Mouse (Mus musculus): Measurements from ENCODE around the gene Ets1. TPM values are rescaled to one million over a fixed set of nuclear protein-coding genes. Genes with fewer than 3 reads are reported as not detected.

The Ets1 gene
- 10 to 100 TPM; 19.1 to 21.7 TPM for total RNA-seq (2021)
- long read RNA-seq, experiment 1, full-length matches to known transcripts, result 7 of 16 reads
- long read RNA-seq, experiment 1, partial matches to known transcripts, result 3 of 16 reads
- long read RNA-seq, experiment 1, other reads (novel, unspliced or antisense), result 6 of 16 reads
- long read RNA-seq, experiment 2, full-length matches to known transcripts, result 4 of 10 reads
- long read RNA-seq, experiment 2, partial matches to known transcripts, result 1 of 10 reads
- long read RNA-seq, experiment 2, other reads (novel, unspliced or antisense), result 5 of 10 reads

DNA sequence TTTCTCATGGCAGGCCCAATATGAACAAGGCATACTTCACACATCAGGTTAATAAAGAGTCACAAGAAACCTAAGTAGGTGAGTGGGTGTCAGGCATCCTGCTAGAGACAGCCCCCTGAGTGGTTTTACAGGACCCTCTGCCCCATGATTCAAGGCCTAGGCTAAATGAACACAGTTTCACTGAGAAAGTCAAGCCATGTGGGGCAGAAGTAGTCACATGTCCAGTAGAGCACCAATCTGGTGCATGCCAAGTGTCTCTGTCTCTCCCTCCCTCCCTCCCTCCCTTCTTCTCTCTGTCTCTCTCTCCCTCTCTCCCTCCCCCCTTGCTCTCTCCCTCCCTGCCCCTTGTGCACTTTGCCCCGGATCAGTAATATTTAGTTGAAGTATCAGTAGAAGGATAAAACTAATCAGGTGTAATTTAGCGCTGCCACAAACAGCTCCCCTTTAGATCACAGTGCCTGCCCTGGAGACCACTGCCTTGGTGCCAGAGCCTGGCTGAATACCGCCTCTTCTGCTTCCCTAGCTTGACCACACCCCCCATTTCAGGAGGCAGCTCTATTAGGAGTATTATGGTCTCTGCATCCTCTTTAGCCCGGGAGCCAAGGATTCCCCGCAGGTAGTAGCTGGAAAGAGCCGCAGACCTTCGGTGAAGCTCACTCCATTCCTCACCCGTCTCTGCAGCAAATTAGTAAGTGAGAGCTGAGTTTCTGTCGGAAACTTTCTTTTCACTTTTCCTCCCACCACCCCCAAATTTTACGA lies at the start of gene Ets1:
Gene Ets1 (plus strand): TSS at position 595 of the 759 bp plus-strand sequence.
- DNase-seq, result no peak

DNA sequence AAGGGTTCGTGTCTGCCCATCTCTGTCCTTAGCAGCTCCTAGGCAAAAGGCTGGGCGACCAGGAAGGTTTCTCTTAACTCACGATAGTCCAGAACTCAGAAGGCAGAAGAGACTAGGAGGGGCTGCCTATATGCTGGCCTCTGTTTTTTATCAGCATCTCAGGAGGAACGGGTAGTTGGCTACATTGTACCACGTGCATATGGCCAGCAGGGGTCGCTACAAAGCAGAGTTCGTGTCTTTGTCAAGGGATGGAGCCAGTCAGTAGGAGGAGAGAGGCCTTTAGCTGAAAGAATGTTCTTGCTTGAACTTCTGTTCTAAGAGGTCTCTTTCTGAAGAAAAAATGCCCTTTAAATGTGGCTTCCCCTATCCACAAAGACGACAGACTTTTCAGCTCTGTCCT lies 46.1 kb upstream of the Ets1 start:
- peak; percentile 60 for DNase-seq

DNA sequence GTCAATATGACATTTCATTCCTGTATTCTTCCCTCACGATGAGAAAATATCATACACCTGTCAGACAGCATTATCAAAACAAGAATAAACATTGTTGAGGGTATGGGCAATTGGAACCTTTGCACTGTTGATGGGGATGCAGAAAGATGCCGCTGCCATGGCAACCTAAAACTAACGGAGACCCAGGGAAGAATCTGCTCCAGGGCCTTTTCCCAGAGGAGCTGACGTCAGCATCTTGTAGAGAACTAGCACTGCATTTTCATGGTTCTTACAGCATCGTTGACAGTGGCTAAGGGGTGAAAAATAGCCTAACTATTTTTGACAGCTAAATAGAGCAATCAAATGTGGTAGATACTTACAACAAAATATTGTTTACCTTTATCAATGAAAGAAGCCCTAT lies 45.5 kb upstream of the Ets1 start:
- no peak for DNase-seq

DNA sequence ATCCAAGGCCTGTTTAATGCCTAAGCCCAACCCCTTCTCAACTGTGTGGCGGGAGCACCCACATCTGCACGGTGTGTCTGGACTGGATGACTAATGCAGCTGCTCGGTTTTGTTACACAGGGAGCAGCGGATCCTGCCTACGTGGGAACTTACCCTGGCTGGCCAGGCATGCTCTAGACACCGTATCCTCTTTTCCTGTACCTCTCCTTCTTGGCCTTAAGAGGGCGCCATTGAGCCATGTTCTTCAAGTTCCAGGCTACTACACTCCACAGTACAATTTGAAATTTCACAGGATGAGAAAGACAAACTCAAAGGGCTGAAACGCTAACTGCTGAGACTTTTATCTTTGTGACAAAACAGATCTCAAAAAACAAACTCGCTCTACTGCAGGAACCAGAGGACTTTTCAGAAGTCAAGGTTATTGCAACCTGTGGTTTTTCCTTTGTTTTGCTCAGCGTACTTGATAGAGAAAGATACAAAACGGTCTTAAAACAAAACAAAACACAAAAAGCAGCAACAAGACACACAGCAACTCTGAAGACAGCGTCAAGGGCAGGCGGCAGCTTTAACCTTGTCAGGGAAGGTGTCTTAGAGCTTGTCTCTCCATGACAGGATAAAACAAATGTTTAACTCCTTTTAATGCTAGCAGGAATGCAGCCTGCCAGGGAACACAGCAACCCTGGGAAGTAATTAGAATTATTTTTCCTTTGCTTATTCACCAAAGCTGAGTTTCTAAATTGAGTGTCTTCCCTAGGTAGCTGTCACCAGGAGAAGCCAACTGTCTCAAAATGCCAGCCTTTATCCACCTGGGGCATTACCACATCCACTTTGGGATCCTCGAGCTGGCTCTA lies 44.1 kb upstream of the Ets1 start:
- DNase-seq, result peak; percentile 69

DNA sequence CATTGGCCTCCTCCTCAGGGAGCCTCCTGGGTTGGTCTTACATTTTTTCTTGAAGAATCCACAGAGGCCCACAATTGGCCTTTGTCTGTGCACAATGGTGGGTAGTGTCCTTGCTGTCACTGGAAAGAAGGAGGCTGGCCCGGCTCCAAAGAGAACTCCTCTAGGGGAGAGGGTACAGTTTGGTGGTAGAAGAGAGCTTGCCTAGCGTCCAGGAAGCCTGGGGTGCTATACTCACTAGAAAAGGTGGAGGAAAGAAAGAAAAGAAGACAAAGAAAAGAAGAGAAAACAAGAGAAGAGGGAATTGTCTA lies 43.5 kb upstream of the Ets1 start:
- no peak for DNase-seq

DNA sequence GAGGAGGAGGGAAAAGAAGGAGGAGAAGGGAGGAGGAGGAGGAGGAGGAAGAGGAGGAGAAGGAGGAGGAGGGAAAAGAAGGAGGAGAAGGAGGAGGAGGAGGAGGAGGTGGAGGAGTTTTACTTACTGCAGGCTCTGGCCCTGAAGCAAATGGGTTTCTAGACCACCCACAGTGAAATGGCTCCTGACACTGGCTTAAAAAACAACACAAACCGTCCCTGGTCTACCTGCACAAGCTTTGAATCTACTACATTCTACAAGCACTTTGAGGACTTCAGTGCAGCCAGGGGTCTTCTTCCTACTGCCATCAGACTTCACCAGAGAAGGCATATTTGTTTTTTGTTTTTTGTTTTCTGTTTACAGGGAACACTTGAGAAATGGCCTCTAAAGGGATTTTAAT lies 42.2 kb upstream of the Ets1 start:
- DNase-seq, result no peak

DNA sequence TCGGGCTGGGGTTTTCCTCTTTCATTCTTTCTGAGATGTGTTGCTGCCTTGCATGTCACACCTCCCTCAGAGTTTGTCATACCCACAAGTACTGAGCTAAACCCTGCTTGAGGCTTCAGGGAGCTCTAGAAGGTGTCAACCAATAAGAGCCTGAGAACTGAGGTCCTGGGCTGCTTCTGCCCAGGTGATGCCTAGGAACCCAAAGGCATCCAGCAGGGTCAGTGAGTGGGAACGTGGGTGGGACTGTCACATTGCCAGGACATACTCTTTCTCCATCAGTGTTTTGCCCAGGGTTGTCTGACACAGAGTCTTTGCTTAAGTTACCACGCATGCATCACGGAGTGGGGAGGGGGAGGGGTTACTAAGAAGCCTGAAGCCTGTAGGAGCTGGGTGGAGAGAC lies 41.7 kb upstream of the Ets1 start:
- DNase-seq, result no peak

DNA sequence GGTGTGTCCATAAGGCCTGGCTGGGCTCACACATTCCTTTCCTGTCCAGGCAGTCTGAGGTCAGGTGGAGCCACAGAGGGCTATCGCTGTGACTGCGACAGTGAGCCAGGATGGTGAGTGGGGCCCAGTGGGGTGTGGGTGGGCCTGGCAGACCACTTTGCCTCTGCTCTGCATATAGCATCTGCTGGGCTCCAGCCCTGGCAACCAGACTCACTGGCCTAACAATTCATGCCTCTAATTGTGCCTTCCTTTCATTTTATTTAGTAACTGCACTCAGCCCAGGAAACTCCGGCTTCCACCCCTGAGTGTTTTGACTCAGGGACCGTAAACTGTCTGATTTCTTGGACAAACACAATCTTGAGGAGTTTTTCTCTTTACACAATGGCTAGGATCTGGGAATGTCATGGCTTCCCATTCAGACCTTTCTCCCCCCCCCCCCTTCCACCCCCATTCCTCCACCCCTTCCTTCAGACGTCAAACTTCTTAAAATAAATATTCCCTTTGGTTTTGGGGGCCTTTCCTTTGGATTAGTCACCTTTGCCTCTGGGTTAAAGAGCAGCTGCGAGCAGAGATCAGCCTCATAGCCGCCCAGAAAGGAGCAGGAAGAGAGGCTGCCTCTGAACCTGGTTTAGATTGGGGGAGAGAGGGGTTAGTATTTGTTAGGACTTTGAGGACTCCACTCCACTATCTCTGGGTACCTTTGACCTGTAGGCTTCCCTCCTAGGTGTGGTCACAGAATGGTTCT lies 40.8 kb upstream of the Ets1 start:
- no peak for DNase-seq

DNA sequence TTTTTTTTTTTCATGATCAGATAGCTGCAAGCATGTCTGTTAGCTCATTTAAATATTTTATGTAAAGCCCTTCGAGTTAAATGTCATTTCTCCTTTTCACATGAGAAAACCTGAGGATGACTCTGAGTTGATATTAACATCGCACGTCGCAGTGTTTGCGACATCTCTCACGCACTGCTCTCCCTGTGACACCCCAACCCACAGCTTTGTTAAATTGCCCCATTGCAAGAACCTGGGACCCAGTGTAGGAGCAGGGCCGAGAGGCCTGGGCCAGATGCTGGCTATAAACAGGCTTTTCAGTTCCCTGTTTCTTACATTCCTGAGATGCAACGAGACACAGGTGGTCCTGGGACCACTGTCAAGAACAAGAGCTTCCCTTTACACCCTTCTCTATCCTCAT lies 39.7 kb upstream of the Ets1 start:
- no peak for DNase-seq

DNA sequence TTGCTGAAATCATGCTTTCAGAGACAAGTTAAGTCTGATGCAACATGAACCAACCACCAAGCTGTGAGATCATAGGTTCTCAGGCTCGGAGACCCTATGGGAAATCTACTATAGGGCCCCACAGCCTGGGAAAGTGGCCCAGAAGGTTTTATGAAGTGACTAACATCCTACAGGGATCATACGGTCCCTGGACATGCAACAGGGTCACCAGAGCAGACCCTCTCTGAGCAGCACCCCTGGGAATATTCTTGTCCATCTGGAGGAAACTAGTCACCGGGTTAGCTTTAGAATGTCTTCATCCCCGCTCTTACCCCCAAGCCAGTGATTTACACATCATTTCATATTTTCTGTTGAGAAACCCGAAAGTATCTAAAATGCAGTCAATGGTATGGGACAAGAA lies 34.1 kb upstream of the Ets1 start:
- no peak for DNase-seq

DNA sequence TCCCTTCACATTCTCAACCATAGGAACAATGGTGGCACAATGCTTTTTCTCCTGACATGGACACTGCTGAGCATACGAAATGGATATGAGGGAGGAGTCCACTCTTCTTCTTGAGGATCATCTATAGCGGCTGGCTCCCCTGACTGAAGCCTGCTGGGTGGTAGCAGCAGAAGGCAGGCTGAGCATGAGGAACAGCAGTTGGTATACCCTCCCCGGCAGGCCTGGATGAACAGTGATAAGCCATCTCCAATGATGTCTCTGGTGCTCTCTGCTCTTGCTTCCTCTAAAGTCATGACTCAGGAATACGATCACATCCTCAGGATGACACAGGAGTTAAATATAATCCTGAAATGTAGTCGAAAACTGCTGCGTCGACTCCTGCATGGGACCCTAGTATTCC lies 32.9 kb upstream of the Ets1 start:
- no peak for DNase-seq

DNA sequence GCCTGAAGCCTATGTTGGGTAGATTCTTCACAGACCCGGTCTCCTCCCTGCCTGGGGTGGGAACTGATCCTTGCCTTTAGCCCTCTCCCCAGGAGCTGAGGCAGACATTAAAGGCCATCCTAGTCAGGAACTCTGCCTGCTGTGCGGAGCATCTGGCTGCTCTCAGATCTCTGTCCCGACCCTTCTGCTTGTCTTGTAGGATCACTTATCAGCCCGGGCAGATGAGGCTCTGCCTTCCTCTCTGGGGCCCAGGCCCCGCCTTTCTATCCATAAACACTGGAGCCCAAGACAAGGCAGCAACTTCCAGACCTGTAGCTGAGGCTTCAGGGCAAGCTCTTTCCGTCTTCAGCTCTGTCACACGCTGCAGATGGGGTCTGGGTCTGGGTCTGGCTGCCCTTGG lies 28.8 kb upstream of the Ets1 start:
- no peak for DNase-seq

DNA sequence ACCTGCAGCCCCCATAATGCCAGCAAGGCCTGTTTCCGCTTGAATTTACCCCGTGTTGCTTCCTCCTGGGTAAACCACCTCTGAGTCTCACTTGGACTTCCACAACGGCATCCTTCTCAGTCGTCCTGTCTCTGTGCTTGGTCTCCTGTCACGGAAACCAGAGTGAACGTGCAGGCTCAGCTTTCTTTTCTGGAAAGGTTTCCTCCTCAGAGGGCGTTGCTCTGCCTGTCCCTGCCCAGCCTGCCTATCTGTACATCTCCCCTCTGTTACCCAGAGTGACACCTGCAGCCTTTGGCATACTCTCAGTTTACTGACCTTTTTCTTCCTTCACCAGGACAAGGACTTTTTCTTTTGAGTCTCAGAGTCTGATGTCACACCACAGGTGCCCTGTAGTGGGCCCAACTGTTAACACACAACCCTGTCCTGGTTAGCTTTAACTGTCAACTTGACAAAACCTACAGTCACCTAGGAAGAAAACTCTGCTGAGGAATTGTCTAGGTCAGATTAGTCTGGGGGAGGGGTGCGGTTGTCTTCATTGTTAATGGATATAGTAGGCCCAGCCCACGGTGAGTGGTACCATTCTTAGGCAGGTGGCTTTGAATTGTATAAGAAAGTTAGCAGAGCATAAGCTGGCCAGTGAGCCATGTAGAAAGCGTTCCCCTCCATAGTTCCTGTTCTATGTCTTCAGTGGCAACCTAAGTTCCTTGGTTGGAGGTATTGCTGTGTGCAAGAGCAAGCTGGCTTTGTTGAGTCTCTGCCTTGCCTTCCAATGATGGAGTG lies 27.0 kb upstream of the Ets1 start:
- no peak for DNase-seq

DNA sequence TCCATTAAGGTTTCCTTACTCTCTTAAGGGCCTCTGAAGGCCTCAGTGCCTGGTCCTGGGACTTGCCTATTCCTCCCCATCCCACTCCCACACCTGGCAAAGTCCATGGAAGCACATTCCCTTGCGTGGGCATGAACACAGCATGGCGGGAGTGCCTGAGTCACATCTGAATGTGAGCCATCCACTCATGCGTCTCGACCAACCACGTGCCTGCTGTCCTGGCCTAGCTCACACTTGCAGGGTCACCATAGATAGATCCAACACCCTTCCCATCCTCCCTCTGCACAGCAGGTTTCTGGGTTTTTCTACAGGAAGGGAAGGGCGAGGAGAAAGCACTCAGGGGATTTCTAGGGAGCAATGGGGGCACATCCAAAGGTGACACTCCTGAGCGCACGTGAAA lies 25.8 kb upstream of the Ets1 start:
- DNase-seq, result no peak

DNA sequence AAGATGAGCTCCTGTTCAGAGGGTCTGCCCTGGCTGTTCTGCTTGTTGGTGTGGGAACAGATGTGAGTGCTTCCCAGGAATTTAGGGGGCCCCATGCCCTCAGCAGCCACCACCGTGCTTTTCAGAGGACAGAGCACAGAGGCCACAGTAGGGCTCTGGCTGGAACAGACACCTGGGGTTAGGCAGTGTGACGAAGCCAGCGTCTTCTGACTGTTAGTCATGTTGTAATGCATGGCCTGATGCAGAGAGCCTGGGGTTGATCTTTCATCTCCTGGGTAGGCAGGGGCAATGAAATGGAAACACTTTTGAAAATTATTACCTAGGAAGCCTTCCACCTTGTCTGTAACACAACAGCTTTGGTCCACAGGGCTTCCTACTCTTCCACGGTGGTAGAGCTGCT lies 25.4 kb upstream of the Ets1 start:
- DNase-seq, result no peak

DNA sequence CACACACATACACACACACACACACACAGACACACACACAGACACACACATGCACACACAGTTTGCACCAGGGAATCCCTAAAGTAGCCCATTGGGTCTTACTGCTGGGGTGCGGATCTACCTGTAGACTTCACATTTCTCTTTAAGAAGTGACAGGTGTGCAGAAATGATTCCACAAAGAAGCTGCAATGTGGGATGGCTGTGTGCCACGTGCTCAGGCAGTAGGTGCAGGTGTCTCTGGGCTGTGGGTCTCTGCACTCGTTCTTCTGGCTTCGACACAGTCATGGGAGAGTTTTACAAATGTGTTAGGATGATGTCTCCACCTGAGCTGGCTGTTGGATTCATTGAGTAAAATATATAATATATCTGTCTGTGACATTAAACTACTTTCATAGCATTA lies 24.7 kb upstream of the Ets1 start:
- no peak for DNase-seq

DNA sequence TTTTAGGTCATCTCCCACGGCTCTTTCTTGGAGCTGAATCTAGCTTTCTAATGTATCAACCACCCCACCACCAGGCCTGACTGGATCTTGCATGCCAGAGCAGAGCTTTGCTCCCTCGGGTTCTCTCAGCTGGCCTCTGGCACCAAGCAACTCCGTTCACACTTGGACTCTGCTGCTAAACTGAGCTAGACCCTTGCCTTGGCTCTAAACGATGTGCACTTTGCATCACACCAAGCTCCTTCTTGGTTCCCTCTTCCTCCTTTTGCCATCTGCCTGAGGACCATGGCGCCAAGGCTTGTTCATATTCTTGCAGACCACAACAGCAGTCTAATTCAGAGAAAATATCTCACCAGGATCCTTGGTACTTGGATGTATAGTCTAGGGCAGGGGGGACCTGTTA lies 23.6 kb upstream of the Ets1 start:
- no peak for DNase-seq

DNA sequence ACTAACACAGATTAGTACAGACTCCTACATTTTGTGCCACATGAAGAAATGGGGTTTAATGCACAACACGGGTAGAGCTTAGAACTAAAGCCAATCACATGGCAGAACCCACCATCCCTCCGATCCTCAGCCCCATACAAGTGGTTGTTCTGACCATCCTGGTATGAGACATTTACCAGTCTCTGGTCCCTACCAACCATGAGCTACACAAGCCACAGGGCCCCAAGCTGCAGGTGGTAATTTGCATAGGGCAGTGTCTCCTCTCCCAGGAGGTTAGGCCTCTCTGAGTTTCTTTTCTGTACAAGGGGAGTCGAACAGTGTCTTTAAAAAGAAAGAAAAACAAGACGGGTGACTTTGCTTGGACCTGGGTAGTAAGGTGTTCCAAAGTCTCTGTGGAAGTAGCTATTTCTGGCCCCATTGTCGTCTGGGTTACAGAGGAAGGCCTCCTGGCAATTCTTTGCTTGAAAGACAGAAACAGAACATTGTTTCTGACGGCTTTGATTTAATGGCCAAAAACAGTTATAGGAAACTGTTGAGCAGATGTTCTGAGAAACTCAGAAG lies 23.1 kb upstream of the Ets1 start:
- DNase-seq, result no peak

DNA sequence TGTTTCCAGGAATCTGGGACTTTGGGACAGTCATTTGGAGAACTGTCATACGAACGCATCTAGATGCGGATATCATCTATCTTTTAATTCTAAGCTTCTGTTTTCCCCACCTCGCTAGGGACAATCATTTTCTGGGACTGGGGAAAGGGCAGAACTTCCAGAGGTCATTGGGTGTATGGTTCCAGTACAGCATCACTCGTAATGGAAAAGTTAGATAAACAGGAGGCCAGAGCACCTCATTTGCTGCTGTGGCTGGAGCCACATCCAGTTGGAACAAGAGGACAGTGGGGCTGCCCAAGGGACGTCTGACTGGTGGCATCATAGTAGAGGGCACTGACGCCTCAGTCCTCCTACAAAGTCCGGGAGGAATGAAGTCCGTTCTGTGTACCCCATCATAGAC lies 21.8 kb upstream of the Ets1 start:
- DNase-seq, result no peak

DNA sequence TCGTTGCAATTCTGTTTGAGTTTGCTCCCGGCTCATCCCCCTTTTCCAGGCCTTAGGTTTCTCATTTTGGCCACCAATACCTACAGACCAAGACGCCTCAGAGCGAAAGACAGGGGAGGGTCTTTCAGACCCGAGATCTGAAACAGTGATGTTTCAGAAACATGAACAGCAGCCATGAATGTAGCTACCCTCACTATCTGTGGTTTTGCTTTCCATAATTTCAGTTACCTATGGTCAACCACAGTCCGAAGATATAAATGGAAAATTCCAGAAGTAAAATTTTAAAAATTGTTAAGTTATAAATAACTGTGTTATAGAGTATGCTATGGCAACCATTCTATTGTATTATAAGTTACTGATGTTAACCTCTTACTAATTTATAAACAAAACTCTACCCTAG lies 20.6 kb upstream of the Ets1 start:
- no peak for DNase-seq

DNA sequence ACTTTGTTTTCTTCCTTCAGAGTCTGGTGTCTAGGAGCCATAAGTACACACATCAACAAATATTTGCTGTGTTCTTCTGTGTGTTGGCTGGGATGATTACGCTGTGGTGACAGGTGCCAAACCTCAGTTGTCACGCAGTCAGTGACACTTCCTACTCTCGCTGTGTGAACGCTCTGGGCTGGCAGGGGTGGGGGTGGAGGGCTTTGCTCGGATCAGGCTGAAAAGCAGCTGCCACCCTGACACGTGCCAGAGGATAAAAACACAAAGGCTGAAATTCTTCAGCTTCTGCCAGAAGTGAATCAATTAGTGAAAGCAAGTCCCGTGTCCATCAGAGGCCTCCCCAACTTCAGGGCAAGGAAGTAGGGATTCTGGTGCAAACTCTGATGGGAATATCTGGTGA lies 20.0 kb upstream of the Ets1 start:
- DNase-seq, result peak; percentile 33

All from gastrocnemius, postnatal 25 days (tissue).